Mouse (Mus musculus): ENCODE results near the gene Hnrnpu. TPM values are rescaled to one million over a fixed set of nuclear protein-coding genes. Genes with fewer than 3 reads are reported as not detected.

Hnrnpu gene
- 66.0 and 67.8 TPM in 2 replicates for polyA plus RNA-seq (2021; fragmentation: Nextera tagmentation)
- long read RNA-seq, experiment 1, full-length matches to known transcripts: 47 of 254 reads
- long read RNA-seq, experiment 1, partial matches to known transcripts: 185 of 254 reads
- long read RNA-seq, experiment 1, other reads (novel, unspliced or antisense): 22 of 254 reads
- long read RNA-seq, experiment 2, full-length matches to known transcripts: 1,129 of 1,281 reads
- long read RNA-seq, experiment 2, partial matches to known transcripts: 91 of 1,281 reads
- long read RNA-seq, experiment 2, other reads (novel, unspliced or antisense): 61 of 1,281 reads

DNA sequence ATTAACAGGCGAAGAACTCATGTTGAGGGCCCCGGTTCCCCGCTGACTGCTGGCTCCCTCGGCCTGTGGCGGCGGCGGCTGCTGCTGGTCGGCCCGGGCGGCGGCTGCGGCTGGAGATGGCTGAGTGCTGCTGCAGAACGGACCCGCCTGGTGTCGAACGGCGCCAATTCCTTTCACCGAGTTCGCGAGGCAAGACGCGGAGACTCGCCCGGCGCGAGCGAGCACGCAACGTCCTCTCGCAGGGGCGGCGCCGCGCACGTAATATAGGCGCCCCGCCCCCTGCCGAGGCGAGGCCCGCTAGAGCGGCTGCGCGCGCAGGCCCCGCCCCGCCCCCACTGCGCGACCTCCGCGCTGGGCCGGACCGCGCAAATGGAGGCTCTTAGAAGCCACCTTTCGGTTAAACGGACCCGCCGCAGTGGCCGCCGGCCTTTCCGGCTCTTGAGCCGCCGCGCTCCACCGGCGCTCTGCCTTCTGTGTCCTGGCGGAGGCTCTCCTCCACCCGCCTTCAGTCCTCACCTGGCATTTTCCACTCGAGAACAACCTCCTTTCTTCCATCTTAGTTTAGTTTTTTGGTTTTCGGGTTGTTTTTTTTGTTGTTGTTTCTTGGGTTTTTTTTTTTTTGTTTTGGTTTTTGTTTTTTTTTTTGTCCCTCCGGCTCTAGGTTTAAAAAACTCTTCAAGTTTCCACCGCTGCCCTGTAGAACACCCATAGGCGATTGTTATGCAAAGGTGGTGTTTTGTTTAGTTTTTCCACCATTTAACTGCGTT lies at the start of gene Hnrnpu:
TSS of gene Hnrnpu (minus strand) at position 247 of the 767 bp plus-strand sequence.

GRCm38 (mm10) chr1:178318389-178319184 lies 19.0 kb downstream of the Hnrnpu start, which contains the start of gene Cox20:
Gene Cox20, plus strand, starts transcription at chr1:178319130.

Small RNA genes within 50 kb of the gene (microRNA-seq; reads per million reads assigned to microRNA genes)
- gene Gm27458: not detected

Other genes with a start within 250 kb of the Hnrnpu start
- gene Desi2, start 150.4 kb downstream of the Hnrnpu start, polyA plus RNA-seq (2021; fragmentation: Nextera tagmentation): 6.5 and 8.6 TPM in 2 replicates
- 294 and 405 TPM in 2 replicates for gene Cox20, start 18.7 kb downstream of the Hnrnpu start, polyA plus RNA-seq (2021; fragmentation: Nextera tagmentation)
- gene Efcab2, start 68.3 kb upstream of the Hnrnpu start, polyA plus RNA-seq (2021; fragmentation: Nextera tagmentation): 6.9 and 8.6 TPM in 2 replicates
- gene Kif26b, start 191.3 kb upstream of the Hnrnpu start, polyA plus RNA-seq (2021; fragmentation: Nextera tagmentation): 2.4 and 2.6 TPM in 2 replicates